Mouse (Mus musculus): ENCODE measurements around the gene A530016L24Rik. TPM values are rescaled to one million over a fixed set of nuclear protein-coding genes. Genes with fewer than 3 reads are reported as not detected.

A530016L24Rik gene
- polyA plus RNA-seq, 1 experiment from 2014 or later, result not detected

Other genes starting within 250 kb of the A530016L24Rik start
- gene Tmem179, start 27.3 kb downstream of the A530016L24Rik start, polyA plus RNA-seq (2018), result not detected in 3 replicates
- gene Inf2, start 99.3 kb downstream of the A530016L24Rik start, polyA plus RNA-seq (2018), result 6.8 to 20.9 TPM (median 9.4 TPM) in 3 replicates
- 33.0 to 157 TPM (median 71.6 TPM) in 3 replicates for gene Adssl1, start 130.6 kb downstream of the A530016L24Rik start, polyA plus RNA-seq (2018)
- 5.6 to 43.8 TPM (median 19.5 TPM) in 3 replicates for gene Siva1, start 155.2 kb downstream of the A530016L24Rik start, polyA plus RNA-seq (2018)
- gene Akt1, start 185.4 kb downstream of the A530016L24Rik start, polyA plus RNA-seq (2018), result 174 to 203 TPM (median 184 TPM) in 3 replicates
- gene Zbtb42, start 189.4 kb downstream of the A530016L24Rik start, polyA plus RNA-seq (2018), result 3.2 to 4.7 TPM (median 3.5 TPM) in 3 replicates
- 3.1 to 9.1 TPM (median 4.7 TPM) in 3 replicates for gene Cep170b, start 231.0 kb downstream of the A530016L24Rik start, polyA plus RNA-seq (2018)